Comparison of ENCODE assay signal across 19 mouse cellular contexts in the genomic region with DNA sequence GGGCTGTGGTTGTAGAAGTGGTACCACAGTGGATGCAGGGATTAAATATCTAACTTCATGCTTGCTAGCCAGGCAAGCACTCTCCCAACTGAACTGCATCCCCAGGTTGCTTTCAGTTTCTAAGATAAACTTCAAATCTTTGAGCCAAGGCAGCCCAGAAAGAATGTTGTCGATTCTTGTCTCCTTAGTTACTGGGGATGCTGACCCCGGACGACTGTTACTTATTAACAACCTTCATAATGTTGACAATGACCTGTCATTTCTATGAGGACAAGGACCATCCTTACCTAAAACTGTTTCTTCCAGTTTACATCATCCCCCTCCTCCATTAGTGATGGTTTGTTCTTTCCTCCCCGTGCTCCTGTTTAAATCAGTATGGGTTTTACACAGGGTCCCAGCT.
A peak's percentile ranks its signal among the peaks of the same experiment; 100 is the strongest.
DNase-seq lines count a peak whose midpoint lies in the region; ATAC-seq and TF ChIP-seq lines count a peak whose summit lies in the region.
"Had no signal": no experiment of that assay in that cellular context is flagged by ENCODE, and none has a peak within 500 bp of the region (broad histone marks: within the 10 kb centered on the region; RNA-seq: fewer than 3 reads in every experiment).

No protein-coding gene starts in this region.

- H3K36me3 ChIP-seq in forebrain, embryonic 11.5 days (ENCODE audit: control insufficient read depth, insufficient read depth, low read length) = no peaks in the 10 kb centered on the region
- H3K36me3 ChIP-seq in forebrain, embryonic 16.5 days (ENCODE audit: control insufficient read depth, insufficient read depth) = no peaks in the 10 kb centered on the region
- no peaks in the 10 kb centered on the region for H3K36me3 ChIP-seq in kidney, embryonic 16.5 days (ENCODE audit: insufficient read depth, low read length)
- H3K36me3 ChIP-seq in stomach, embryonic 14.5 days (ENCODE audit: control insufficient read depth, insufficient read depth, low read length) = no peaks in the 10 kb centered on the region
- no peaks in the 10 kb centered on the region for H3K36me3 ChIP-seq in stomach, postnatal 0 days (ENCODE audit: control insufficient read depth, insufficient read depth, low read length)
- H3K36me3 ChIP-seq: limb, embryonic 13.5 days; neural tube, embryonic 13.5 days had no signal

- TF ChIP-seq EP300 in stomach, postnatal 0 days (optimal IDR thresholded peaks at IDR 0.05) = no peak

- peak overlapping the region; percentile 27; the same call in 1 of the 2 replicates for H3K9ac ChIP-seq in forebrain, embryonic 11.5 days (ENCODE audit: low read length)
- no peak overlapping the region for H3K9ac ChIP-seq in forebrain, embryonic 16.5 days (replicated peaks; ENCODE audit: low read depth, low read length)
- H3K9ac ChIP-seq in kidney, embryonic 16.5 days (replicated peaks; ENCODE audit: low read length) = peak overlapping the region; percentile 22; the same call in 1 of the 2 replicates
- no peak overlapping the region for H3K9ac ChIP-seq in stomach, embryonic 14.5 days (replicated peaks; ENCODE audit: low read depth, low read length)
- no peak overlapping the region for H3K9ac ChIP-seq in stomach, postnatal 0 days (ENCODE audit: low read length)
- H3K9ac ChIP-seq: limb, embryonic 13.5 days; neural tube, embryonic 13.5 days had no signal

- no peaks in the 10 kb centered on the region for H3K9me3 ChIP-seq in forebrain, embryonic 11.5 days (ENCODE audit: control insufficient read depth, low read length)
- H3K9me3 ChIP-seq in forebrain, embryonic 16.5 days (ENCODE audit: control insufficient read depth, low read length) = no peaks in the 10 kb centered on the region
- H3K9me3 ChIP-seq in kidney, embryonic 16.5 days (ENCODE audit: low read length) = no peaks in the 10 kb centered on the region
- no peaks in the 10 kb centered on the region for H3K9me3 ChIP-seq in stomach, embryonic 14.5 days (ENCODE audit: control insufficient read depth, low read depth, low read length)
- no peaks in the 10 kb centered on the region for H3K9me3 ChIP-seq in stomach, postnatal 0 days (ENCODE audit: control insufficient read depth, low read length)
- H3K9me3 ChIP-seq: limb, embryonic 13.5 days; neural tube, embryonic 13.5 days had no signal

- no peak for ATAC-seq in forebrain, embryonic 11.5 days (replicated peaks; ENCODE audit: low FRiP score)
- no peak for ATAC-seq in forebrain, embryonic 16.5 days
- no peak for ATAC-seq in kidney, embryonic 16.5 days (ENCODE audit: low FRiP score, low TSS enrichment)
- ATAC-seq in stomach, embryonic 14.5 days (ENCODE audit: insufficient number of reproducible peaks, insufficient read depth, low FRiP score, low read depth) = no peak
- ATAC-seq in stomach, postnatal 0 days (ENCODE audit: low FRiP score, low TSS enrichment) = no peak
- ATAC-seq in cerebellum, adult (ENCODE audit: insufficient number of reproducible peaks, low FRiP score, low TSS enrichment) = no peak
- ATAC-seq: hindbrain, embryonic 16.5 days had no signal

- 0 out of 2 replicates have a peak overlapping the region, but pooled peaks have one; percentile 18 for H3K4me2 ChIP-seq in forebrain, embryonic 11.5 days (ENCODE audit: low read depth, low read length, severe bottlenecking)
- H3K4me2 ChIP-seq in forebrain, embryonic 16.5 days (ENCODE audit: low read length) = no peak overlapping the region
- H3K4me2 ChIP-seq in kidney, embryonic 16.5 days (replicated peaks; ENCODE audit: low read depth, low read length) = no peak overlapping the region
- H3K4me2 ChIP-seq in stomach, embryonic 14.5 days (replicated peaks; ENCODE audit: low read depth, low read length) = no peak overlapping the region
- H3K4me2 ChIP-seq in stomach, postnatal 0 days (replicated peaks; ENCODE audit: low read depth) = no peak overlapping the region
- H3K4me2 ChIP-seq: limb, embryonic 13.5 days; neural tube, embryonic 13.5 days had no signal

- 17% methylated on average over 4 of the region's 4 CpGs for WGBS in forebrain, embryonic 11.5 days
- WGBS in forebrain, embryonic 16.5 days = 18% methylated on average over 4 of the region's 4 CpGs
- WGBS in kidney, embryonic 16.5 days = 30% methylated on average over 4 of the region's 4 CpGs
- WGBS in stomach, embryonic 14.5 days = 18% methylated on average over 4 of the region's 4 CpGs
- WGBS in stomach, postnatal 0 days = 24% methylated on average over 4 of the region's 4 CpGs

- TF ChIP-seq CTCF in stomach, postnatal 0 days (IDR thresholded peaks at IDR 0.05; ENCODE audit: low read depth) = no peak

- DNase-seq in forebrain, embryonic 11.5 days (ENCODE audit: low spot score) = no peak
- no peak for DNase-seq in kidney, postnatal 25 days
- DNase-seq in stomach, postnatal 0 days (ENCODE audit: low spot score) = no peak
- no peak for DNase-seq in gastrocnemius, postnatal 4 days (ENCODE audit: low spot score in 2 of 2)
- DNase-seq: adrenal gland, adult 2 months; cerebellum, postnatal 10 days; gastrocnemius, postnatal 14 days; heart, postnatal 14 days; kidney, postnatal 10 days; lung, adult 18-20 months; right cerebral cortex, postnatal 25 days had no signal

- no peak overlapping the region for H3K4me3 ChIP-seq in forebrain, embryonic 11.5 days (ENCODE audit: low read depth, low read length)
- no peak overlapping the region for H3K4me3 ChIP-seq in forebrain, embryonic 16.5 days (replicated peaks; ENCODE audit: low read length)
- H3K4me3 ChIP-seq in kidney, embryonic 16.5 days (ENCODE audit: low read length) = no peak overlapping the region
- H3K4me3 ChIP-seq in stomach, embryonic 14.5 days (ENCODE audit: low read depth, low read length) = no peak overlapping the region
- H3K4me3 ChIP-seq in stomach, postnatal 0 days (ENCODE audit: low read depth, low read length) = no peak overlapping the region
- H3K4me3 ChIP-seq: left cerebral cortex, adult 2 months; limb, embryonic 13.5 days; neural tube, embryonic 13.5 days had no signal

- H3K27me3 ChIP-seq in forebrain, embryonic 11.5 days (ENCODE audit: control insufficient read depth, insufficient read depth, low read length) = no peaks in the 10 kb centered on the region
- H3K27me3 ChIP-seq in forebrain, embryonic 16.5 days (replicated peaks; ENCODE audit: control insufficient read depth, insufficient read depth, low read length) = no peaks in the 10 kb centered on the region
- no peaks in the 10 kb centered on the region for H3K27me3 ChIP-seq in kidney, embryonic 16.5 days (ENCODE audit: insufficient read depth, low read length)
- H3K27me3 ChIP-seq in stomach, embryonic 14.5 days (ENCODE audit: control insufficient read depth, insufficient read depth, low read length) = no peaks in the 10 kb centered on the region
- no peaks in the 10 kb centered on the region for H3K27me3 ChIP-seq in stomach, postnatal 0 days (ENCODE audit: control insufficient read depth, insufficient read depth, low read length)
- H3K27me3 ChIP-seq: limb, embryonic 13.5 days; neural tube, embryonic 13.5 days had no signal

- peak overlapping the region; percentile 70 for H3K27ac ChIP-seq in forebrain, embryonic 11.5 days (ENCODE audit: low read depth, low read length)
- no peak overlapping the region for H3K27ac ChIP-seq in forebrain, embryonic 16.5 days (ENCODE audit: low read length)
- H3K27ac ChIP-seq in kidney, embryonic 16.5 days (ENCODE audit: low read length) = peak overlapping the region; percentile 56; the same call in 1 of the 2 replicates
- peak overlapping the region; percentile 34; the same call in 1 of the 2 replicates for H3K27ac ChIP-seq in stomach, embryonic 14.5 days (ENCODE audit: low read length)
- no peak overlapping the region for H3K27ac ChIP-seq in stomach, postnatal 0 days (replicated peaks)
- H3K27ac ChIP-seq: left cerebral cortex, adult 2 months; limb, embryonic 13.5 days; neural tube, embryonic 13.5 days had no signal

- H3K4me1 ChIP-seq in forebrain, embryonic 11.5 days (replicated peaks; ENCODE audit: control insufficient read depth, insufficient read depth, low read length) = peaks cover 17% of the 10 kb centered on the region; the same call in 1 of the 2 replicates
- peaks cover 8% of the 10 kb centered on the region for H3K4me1 ChIP-seq in forebrain, embryonic 16.5 days (replicated peaks; ENCODE audit: control insufficient read depth, insufficient read depth, low read length)
- H3K4me1 ChIP-seq in kidney, embryonic 16.5 days (ENCODE audit: insufficient read depth, low read length) = peaks cover 21% of the 10 kb centered on the region
- H3K4me1 ChIP-seq in stomach, embryonic 14.5 days (ENCODE audit: control insufficient read depth, insufficient read depth, low read length) = peaks cover 8% of the 10 kb centered on the region
- no peaks in the 10 kb centered on the region; the same call in 1 of the 2 replicates for H3K4me1 ChIP-seq in stomach, postnatal 0 days (replicated peaks; ENCODE audit: control insufficient read depth, insufficient read depth)

Comparison
In these comparisons a context has a peak if more than half of its experiments do, and no peak if none do; other contexts are left out.
1. H3K27ac ChIP-seq: peak in forebrain, embryonic 11.5 days (single experiment), kidney, embryonic 16.5 days (single experiment) and stomach, embryonic 14.5 days (single experiment); none in forebrain, embryonic 16.5 days (single experiment) and stomach, postnatal 0 days (single experiment).
2. H3K9ac ChIP-seq: peak in forebrain, embryonic 11.5 days (single experiment) and kidney, embryonic 16.5 days (single experiment); none in forebrain, embryonic 16.5 days (single experiment), stomach, embryonic 14.5 days (single experiment) and stomach, postnatal 0 days (single experiment).